13 mouse cellular contexts compared by ENCODE assay signal in genomic region chr10:4376461-4376860, GRCm38 (mm10). TPM values are rescaled to one million over a fixed set of nuclear protein-coding genes. Genes with fewer than 3 reads are reported as not detected.
A peak's percentile ranks its signal among the peaks of the same experiment; 100 is the strongest.
DNase-seq lines count a peak whose midpoint lies in the region; ATAC-seq and TF ChIP-seq lines count a peak whose summit lies in the region.
"Had no signal": no experiment of that assay in that cellular context is flagged by ENCODE, and none has a peak within 500 bp of the region (broad histone marks: within the 10 kb centered on the region; RNA-seq: fewer than 3 reads in every experiment).

No protein-coding gene starts in this region.

- no peak overlapping the region for H3K9ac ChIP-seq in forebrain, embryonic 11.5 days (ENCODE audit: low read length)
- no peak overlapping the region for H3K9ac ChIP-seq in forebrain, embryonic 15.5 days (replicated peaks)
- H3K9ac ChIP-seq in lung, embryonic 15.5 days: no peak overlapping the region
- no peak overlapping the region for H3K9ac ChIP-seq in liver, postnatal 0 days (replicated peaks)
- H3K9ac ChIP-seq: liver, embryonic 14.5 days; midbrain, embryonic 13.5 days; neural tube, embryonic 12.5 days had no signal

- ATAC-seq in forebrain, embryonic 11.5 days (replicated peaks; ENCODE audit: low FRiP score): no peak
- no peak for ATAC-seq in forebrain, embryonic 15.5 days (replicated peaks)
- ATAC-seq in lung, embryonic 15.5 days (ENCODE audit: borderline replicate concordance, extremely low read depth, low FRiP score, low TSS enrichment): peak; percentile 55; the same call in 1 of the 2 replicates
- ATAC-seq in liver, postnatal 0 days: no peak
- ATAC-seq: midbrain, embryonic 13.5 days had no signal

- no peak for TF ChIP-seq CTCF in liver, postnatal 0 days (IDR thresholded peaks at IDR 0.05; ENCODE audit: low read depth)

- H3K9me3 ChIP-seq in forebrain, embryonic 11.5 days (ENCODE audit: control insufficient read depth, low read length): no peaks in the 10 kb centered on the region
- no peaks in the 10 kb centered on the region for H3K9me3 ChIP-seq in forebrain, embryonic 15.5 days
- no peaks in the 10 kb centered on the region for H3K9me3 ChIP-seq in lung, embryonic 15.5 days
- no peaks in the 10 kb centered on the region for H3K9me3 ChIP-seq in liver, postnatal 0 days (ENCODE audit: low read length)
- H3K9me3 ChIP-seq: midbrain, embryonic 13.5 days; neural tube, embryonic 12.5 days had no signal

- H3K36me3 ChIP-seq in forebrain, embryonic 11.5 days (ENCODE audit: control insufficient read depth, insufficient read depth, low read length): no peaks in the 10 kb centered on the region
- H3K36me3 ChIP-seq in forebrain, embryonic 15.5 days: no peaks in the 10 kb centered on the region
- peaks cover 10% of the 10 kb centered on the region for H3K36me3 ChIP-seq in lung, embryonic 15.5 days
- peaks cover 8% of the 10 kb centered on the region for H3K36me3 ChIP-seq in liver, postnatal 0 days (replicated peaks; ENCODE audit: insufficient read depth, low read length)

- no peak overlapping the region for H3K4me2 ChIP-seq in forebrain, embryonic 11.5 days (ENCODE audit: low read depth, low read length, severe bottlenecking)
- no peak overlapping the region for H3K4me2 ChIP-seq in forebrain, embryonic 15.5 days (replicated peaks)
- no peak overlapping the region for H3K4me2 ChIP-seq in lung, embryonic 15.5 days
- no peak overlapping the region for H3K4me2 ChIP-seq in liver, postnatal 0 days (ENCODE audit: low read depth, low read length)
- H3K4me2 ChIP-seq: midbrain, embryonic 13.5 days; neural tube, embryonic 12.5 days had no signal

- no peak overlapping the region for H3K27ac ChIP-seq in forebrain, embryonic 11.5 days (ENCODE audit: low read depth, low read length)
- no peak overlapping the region for H3K27ac ChIP-seq in forebrain, embryonic 15.5 days (replicated peaks)
- peak overlapping the region; percentile 42; the same call in 1 of the 2 replicates for H3K27ac ChIP-seq in lung, embryonic 15.5 days
- no peak overlapping the region for H3K27ac ChIP-seq in liver, postnatal 0 days (ENCODE audit: low read depth)
- H3K27ac ChIP-seq: liver, embryonic 14.5 days; midbrain, embryonic 13.5 days; neural tube, embryonic 12.5 days had no signal

- no peak overlapping the region for H3K4me3 ChIP-seq in forebrain, embryonic 11.5 days (ENCODE audit: low read depth, low read length)
- H3K4me3 ChIP-seq in forebrain, embryonic 15.5 days: no peak overlapping the region
- no peak overlapping the region for H3K4me3 ChIP-seq in lung, embryonic 15.5 days
- H3K4me3 ChIP-seq in liver, postnatal 0 days (ENCODE audit: low read depth, low read length): no peak overlapping the region
- H3K4me3 ChIP-seq: midbrain, embryonic 13.5 days; neural tube, embryonic 12.5 days had no signal

- DNase-seq in forebrain, embryonic 11.5 days (ENCODE audit: low spot score): peak; percentile 33
- peak; percentile 18 for DNase-seq in urinary bladder, postnatal 14 days (ENCODE audit: low spot score)
- no peak for DNase-seq in urinary bladder, adult 2 months (ENCODE audit: low spot score)
- no peak for DNase-seq in layer of hippocampus, postnatal 25 days (ENCODE audit: extremely low spot score in 1 of 2, low spot score in 1 of 2)
- no peak for DNase-seq in liver, postnatal 0 days
- DNase-seq in adipocyte (ENCODE audit: low spot score): no peak
- DNase-seq: cerebellum, adult 11-12 months; thymus, postnatal 4 days had no signal

- TF ChIP-seq EP300 in liver, postnatal 0 days (IDR thresholded peaks at IDR 0.05; ENCODE audit: low read depth): no peak

- H3K4me1 ChIP-seq in forebrain, embryonic 11.5 days (replicated peaks; ENCODE audit: control insufficient read depth, insufficient read depth, low read length): no peaks in the 10 kb centered on the region
- H3K4me1 ChIP-seq in forebrain, embryonic 15.5 days: no peaks in the 10 kb centered on the region
- H3K4me1 ChIP-seq in lung, embryonic 15.5 days: peaks cover 11% of the 10 kb centered on the region; the same call in 1 of the 2 replicates
- no peaks in the 10 kb centered on the region for H3K4me1 ChIP-seq in liver, postnatal 0 days (ENCODE audit: insufficient read depth)

- 79% methylated on average over 7 of the region's 7 CpGs for WGBS in forebrain, embryonic 11.5 days
- WGBS in forebrain, embryonic 15.5 days: 81% methylated on average over 7 of the region's 7 CpGs
- WGBS in lung, embryonic 15.5 days: 40% methylated on average over 7 of the region's 7 CpGs
- 68% methylated on average over 7 of the region's 7 CpGs for WGBS in liver, postnatal 0 days (ENCODE audit: insufficient replicate concordance)

- H3K27me3 ChIP-seq in forebrain, embryonic 11.5 days (ENCODE audit: control insufficient read depth, insufficient read depth, low read length): no peaks in the 10 kb centered on the region
- no peaks in the 10 kb centered on the region for H3K27me3 ChIP-seq in forebrain, embryonic 15.5 days
- H3K27me3 ChIP-seq in lung, embryonic 15.5 days: no peaks in the 10 kb centered on the region
- H3K27me3 ChIP-seq in liver, postnatal 0 days (ENCODE audit: insufficient read depth, low read length): no peaks in the 10 kb centered on the region
- H3K27me3 ChIP-seq: midbrain, embryonic 13.5 days; neural tube, embryonic 12.5 days had no signal

RNA-seq across cellular contexts. Expression of gene Zbtb2, which starts 11.4 kb away (rescaled TPM):
- polyA plus RNA-seq in forebrain, embryonic 11.5 days (2014; fragmentation: Nextera tagmentation; extraction: Ambion mirVana): 21.2 and 21.8 TPM in 2 replicates
- polyA plus RNA-seq in forebrain, embryonic 15.5 days (2015; fragmentation: Nextera tagmentation; extraction: Ambion mirVana): 17.8 and 18.4 TPM in 2 replicates
- 8.4 and 9.6 TPM in 2 replicates for polyA plus RNA-seq in urinary bladder, adult 2 months (2012; rRNA removed)
- 15.5 and 16.6 TPM in 2 replicates for polyA plus RNA-seq in lung, embryonic 15.5 days (2015; fragmentation: Nextera tagmentation; extraction: Ambion mirVana)
- total RNA-seq in layer of hippocampus, postnatal 25 days (2021): 10 to 100 TPM; 11.4 to 12.1 TPM
- polyA plus RNA-seq in liver, postnatal 0 days (2015; fragmentation: Nextera tagmentation; extraction: Ambion mirVana): 3.1 TPM in 2 replicates

RNA-seq across cellular contexts. Expression of gene Rmnd1, which starts 55.7 kb away (rescaled TPM):
- polyA plus RNA-seq in forebrain, embryonic 11.5 days (2014; fragmentation: Nextera tagmentation; extraction: Ambion mirVana): 52.5 and 67.0 TPM in 2 replicates
- polyA plus RNA-seq in forebrain, embryonic 15.5 days (2015; fragmentation: Nextera tagmentation; extraction: Ambion mirVana): 51.7 and 59.2 TPM in 2 replicates
- polyA plus RNA-seq in urinary bladder, adult 2 months (2012; rRNA removed): 43.3 and 49.1 TPM in 2 replicates
- 41.6 and 47.9 TPM in 2 replicates for polyA plus RNA-seq in lung, embryonic 15.5 days (2015; fragmentation: Nextera tagmentation; extraction: Ambion mirVana)
- total RNA-seq in layer of hippocampus, postnatal 25 days (2021): 10 to 100 TPM; 30.1 to 43.7 TPM
- 15.6 and 16.6 TPM in 2 replicates for polyA plus RNA-seq in liver, postnatal 0 days (2015; fragmentation: Nextera tagmentation; extraction: Ambion mirVana)

RNA-seq across cellular contexts. Expression of gene Armt1, which starts 55.8 kb away (rescaled TPM):
- 27.6 and 32.6 TPM in 2 replicates for polyA plus RNA-seq in forebrain, embryonic 11.5 days (2014; fragmentation: Nextera tagmentation; extraction: Ambion mirVana)
- 14.3 and 15.0 TPM in 2 replicates for polyA plus RNA-seq in forebrain, embryonic 15.5 days (2015; fragmentation: Nextera tagmentation; extraction: Ambion mirVana)
- 13.0 and 14.6 TPM in 2 replicates for polyA plus RNA-seq in urinary bladder, adult 2 months (2012; rRNA removed)
- polyA plus RNA-seq in lung, embryonic 15.5 days (2015; fragmentation: Nextera tagmentation; extraction: Ambion mirVana): 19.0 and 19.5 TPM in 2 replicates
- 10 to 100 TPM; 19.6 to 23.8 TPM for total RNA-seq in layer of hippocampus, postnatal 25 days (2021)
- 12.3 and 13.6 TPM in 2 replicates for polyA plus RNA-seq in liver, postnatal 0 days (2015; fragmentation: Nextera tagmentation; extraction: Ambion mirVana)

Comparison
In these comparisons a context has a peak if more than half of its experiments do, and no peak if none do; other contexts are left out.
1. DNase-seq: peak in forebrain, embryonic 11.5 days (single experiment) and urinary bladder, postnatal 14 days (single experiment); none in urinary bladder, adult 2 months (single experiment), layer of hippocampus, postnatal 25 days (0 of 2), liver, postnatal 0 days (single experiment) and adipocyte (single experiment).